Mouse (Mus musculus) mature B cell (primary cell): ENCODE results near the gene Wfdc6b.
"Not testable (repeated sequence)": the region's sequence is repeated elsewhere in the genome, so short reads cannot be mapped to it uniquely, and the experiment has no call there.

ENCODE experiments used
- in situ Hi-C: fragments of 300-500 bp; cut with MboI; formaldehyde crosslinking; loops from 2 replicates; pipeline ENCODE4 v1.14.3; 2019

The Wfdc6b gene

GRCm38 (mm10) chr2:164613471-164613870 is at the start of gene Wfdc6b, which contains the start of gene Wfdc8:
Gene Wfdc6b (plus strand): TSS chr2:164613522.
Gene Wfdc8 (minus strand): TSS chr2:164613626.
- in situ Hi-C loops: not testable (repeated sequence)

GRCm38 (mm10) chr2:164564346-164564745 is 49.0 kb upstream of the Wfdc6b start:
- in situ Hi-C loops: no loop called here

GRCm38 (mm10) chr2:164566997-164567396 is 46.3 kb upstream of the Wfdc6b start:
- in situ Hi-C loops: no loop called here

- in situ Hi-C loops: no loop called here
Observed at GRCm38 (mm10) chr2:164567460-164567859, 45.9 kb upstream of the Wfdc6b start.

- in situ Hi-C loops: not testable (repeated sequence)
Observed at GRCm38 (mm10) chr2:164573359-164573758, 40.0 kb upstream of the Wfdc6b start, which contains the start of gene Spint3. Gene Spint3 (minus strand): TSS chr2:164573459.

- in situ Hi-C loops: not testable (repeated sequence)
Observed at GRCm38 (mm10) chr2:164585025-164585725, 28.1 kb upstream of the Wfdc6b start, which contains the start of gene Wfdc6a. Gene Wfdc6a (minus strand): TSS chr2:164585447.

GRCm38 (mm10) chr2:164592014-164592413 is 21.3 kb upstream of the Wfdc6b start:
- in situ Hi-C loops: no loop called here

- in situ Hi-C loops: no loop called here
Observed at GRCm38 (mm10) chr2:164593494-164593893, 19.8 kb upstream of the Wfdc6b start, which contains the start of gene Eppin. Gene Eppin (minus strand): TSS chr2:164593594.

GRCm38 (mm10) chr2:164600179-164600578 is 13.1 kb upstream of the Wfdc6b start:
- in situ Hi-C loops: no loop called here

- in situ Hi-C loops: no loop called here
Observed at GRCm38 (mm10) chr2:164603482-164603881, 9.8 kb upstream of the Wfdc6b start.

GRCm38 (mm10) chr2:164604411-164604810 is 8.9 kb upstream of the Wfdc6b start:
- in situ Hi-C loops: no loop called here

GRCm38 (mm10) chr2:164608781-164609180 is 4.5 kb upstream of the Wfdc6b start:
- in situ Hi-C loops: no loop called here

- in situ Hi-C loops: no loop called here
Observed at GRCm38 (mm10) chr2:164615386-164615785, 2.1 kb downstream of the Wfdc6b start.

- in situ Hi-C loops: no loop called here
Observed at GRCm38 (mm10) chr2:164619050-164619449, 5.7 kb downstream of the Wfdc6b start.

GRCm38 (mm10) chr2:164621775-164622174 is 8.5 kb downstream of the Wfdc6b start:
- in situ Hi-C loops: no loop called here

GRCm38 (mm10) chr2:164635266-164635665 is 21.9 kb downstream of the Wfdc6b start:
- in situ Hi-C loops: no loop called here

- in situ Hi-C loops: no loop called here
Observed at GRCm38 (mm10) chr2:164638696-164639095, 25.4 kb downstream of the Wfdc6b start, which contains the start of gene Wfdc16. Gene Wfdc16 (minus strand): TSS chr2:164638796.

- in situ Hi-C loops: no loop called here
Observed at GRCm38 (mm10) chr2:164641129-164641528, 27.8 kb downstream of the Wfdc6b start.

GRCm38 (mm10) chr2:164641881-164642673 is 28.8 kb downstream of the Wfdc6b start:
- in situ Hi-C loops: no loop called here

GRCm38 (mm10) chr2:164655858-164656257 is 42.5 kb downstream of the Wfdc6b start, which contains the start of gene Wfdc10:
Gene Wfdc10 (plus strand): TSS chr2:164656046.
- in situ Hi-C loops: no loop called here

- in situ Hi-C loops: no loop called here
Observed at GRCm38 (mm10) chr2:164656483-164656882, 43.2 kb downstream of the Wfdc6b start, which contains the start of gene Wfdc9. Gene Wfdc9 (minus strand): TSS chr2:164656583.

GRCm38 (mm10) chr2:164664851-164665250 is 51.5 kb downstream of the Wfdc6b start:
- in situ Hi-C loops: no loop called here
